ENCODE assay signal across 26 mouse cellular contexts in genomic region chr3:32968671-32969425, GRCm38 (mm10).
DNase-seq lines count a peak whose midpoint lies in the region; ATAC-seq and TF ChIP-seq lines count a peak whose summit lies in the region.
"Had no signal": no experiment of that assay in that cellular context is flagged by ENCODE, and none has a peak within 500 bp of the region (broad histone marks: within the 10 kb centered on the region; RNA-seq: fewer than 3 reads in every experiment).

No protein-coding gene starts in this region.

- H3K4me3 ChIP-seq in hindbrain, embryonic 15.5 days, result no peak overlapping the region
- no peak overlapping the region for H3K4me3 ChIP-seq in hindbrain, embryonic 10.5 days
- H3K4me3 ChIP-seq in CH12.LX (replicated peaks in 1 of 3; ENCODE audit: low read depth in 2 of 3, low read length in 2 of 3, poor library complexity in 1 of 3), result no peak overlapping the region
- H3K4me3 ChIP-seq in ES-E14 (ENCODE audit: insufficient read depth in 1 of 2, low read depth in 1 of 2, low read length in 2 of 2, poor library complexity in 1 of 2, severe bottlenecking in 1 of 2), result no peak overlapping the region
- H3K4me3 ChIP-seq: embryonic facial prominence, embryonic 10.5 days; heart, embryonic 13.5 days; limb, embryonic 13.5 days; liver, embryonic 12.5 days; stomach, embryonic 15.5 days had no signal

- no peaks in the 10 kb centered on the region for H3K36me3 ChIP-seq in hindbrain, embryonic 15.5 days
- no peaks in the 10 kb centered on the region for H3K36me3 ChIP-seq in hindbrain, embryonic 10.5 days
- H3K36me3 ChIP-seq in CH12.LX (replicated peaks in 1 of 2; ENCODE audit: control insufficient read depth in 1 of 2, insufficient read depth in 1 of 2, low read length in 1 of 2), result no peaks in the 10 kb centered on the region
- no peaks in the 10 kb centered on the region for H3K36me3 ChIP-seq in ES-E14 (ENCODE audit: control insufficient read depth, insufficient read depth, low read length, poor library complexity, severe bottlenecking)
- H3K36me3 ChIP-seq: embryonic facial prominence, embryonic 10.5 days; heart, embryonic 13.5 days; limb, embryonic 13.5 days; liver, embryonic 12.5 days; stomach, embryonic 15.5 days had no signal

- TF ChIP-seq POLR2A in CH12.LX (IDR thresholded peaks at IDR 0.05; ENCODE audit: low read depth, low read length), result no peak

- no peaks in the 10 kb centered on the region for H3K27me3 ChIP-seq in hindbrain, embryonic 15.5 days
- H3K27me3 ChIP-seq in hindbrain, embryonic 10.5 days (ENCODE audit: insufficient read depth, poor library complexity, severe bottlenecking), result no peaks in the 10 kb centered on the region
- H3K27me3 ChIP-seq in CH12.LX (replicated peaks), result no peaks in the 10 kb centered on the region
- H3K27me3 ChIP-seq: heart, embryonic 13.5 days; limb, embryonic 13.5 days; liver, embryonic 12.5 days; stomach, embryonic 15.5 days had no signal

- intact Hi-C loops in left cerebral cortex, postnatal 10 days (cut with DNase I), result no loop called here

- 0 out of 2 replicates have a peak overlapping the region, but pooled peaks have one; percentile 20 for H3K27ac ChIP-seq in hindbrain, embryonic 15.5 days (replicated peaks)
- no peak overlapping the region for H3K27ac ChIP-seq in hindbrain, embryonic 10.5 days
- H3K27ac ChIP-seq in CH12.LX (ENCODE audit: insufficient read depth, low read depth), result no peak overlapping the region
- H3K27ac ChIP-seq in ES-E14 (ENCODE audit: insufficient read depth, low read depth, low read length, poor library complexity, severe bottlenecking), result no peak overlapping the region
- H3K27ac ChIP-seq: embryonic facial prominence, embryonic 10.5 days; heart, embryonic 13.5 days; limb, embryonic 13.5 days; liver, embryonic 12.5 days; stomach, embryonic 15.5 days had no signal

- no peak for TF ChIP-seq RAD21 in CH12.LX (IDR thresholded peaks at IDR 0.05; ENCODE audit: low read depth, low read length)

- dilution Hi-C loops in CH12.LX (cut with MboI; ENCODE audit: extremely low pct_ligation_motif_present, extremely low pct_unique_long_range_greater_than_20kb, low sequenced_read_pairs), result no loop called here

- no peaks in the 10 kb centered on the region for H3K9me3 ChIP-seq in hindbrain, embryonic 15.5 days
- H3K9me3 ChIP-seq in hindbrain, embryonic 10.5 days, result no peaks in the 10 kb centered on the region
- no peaks in the 10 kb centered on the region for H3K9me3 ChIP-seq in CH12.LX (replicated peaks; ENCODE audit: low read length)
- no peaks in the 10 kb centered on the region for H3K9me3 ChIP-seq in ES-E14 (ENCODE audit: control insufficient read depth, insufficient read depth, low read depth, low read length)
- H3K9me3 ChIP-seq: embryonic facial prominence, embryonic 10.5 days; liver, embryonic 12.5 days; stomach, embryonic 15.5 days had no signal

- DNase-seq in hindbrain, embryonic 10.5 days (ENCODE audit: low spot score), result no peak
- no peak for DNase-seq in CH12.LX (ENCODE audit: extremely low read depth)
- DNase-seq in ES-E14 (ENCODE audit: low read depth, low spot score), result no peak
- peak; percentile 28 to 42 for DNase-seq in layer of hippocampus, adult 8-10 months (ENCODE audit: low spot score in 2 of 2)
- no peak for DNase-seq in adrenal gland, adult 18-20 months (ENCODE audit: low spot score in 2 of 2)
- no peak for DNase-seq in left cerebral cortex, postnatal 10 days (ENCODE audit: extremely low spot score in 1 of 2, low spot score in 2 of 2)
- DNase-seq: adrenal gland, postnatal 14 days; cerebellum, adult 11 months; cerebellum, postnatal 10 days; gastrocnemius, postnatal 14 days; heart, adult 18-20 months; heart, postnatal 14 days; kidney, adult 18-20 months; kidney, postnatal 10 days; lung, adult 18-20 months; lung, postnatal 10 days; right cerebral cortex, adult 18-20 months; thymus, postnatal 25 days had no signal

- 89% methylated on average over 1 of the region's 1 CpGs for WGBS in hindbrain, embryonic 15.5 days
- 76% methylated on average over 1 of the region's 1 CpGs for WGBS in hindbrain, embryonic 10.5 days

- no peak for TF ChIP-seq CTCF in CH12.LX (conservative IDR thresholded peaks at IDR 0.05 in 1 of 2, IDR thresholded peaks at IDR 0.05 in 1 of 2; ENCODE audit: low read depth in 2 of 2, low read length in 2 of 2)

- no peaks in the 10 kb centered on the region for H3K4me1 ChIP-seq in hindbrain, embryonic 15.5 days (replicated peaks)
- H3K4me1 ChIP-seq in hindbrain, embryonic 10.5 days (replicated peaks), result no peaks in the 10 kb centered on the region
- H3K4me1 ChIP-seq in CH12.LX (ENCODE audit: control insufficient read depth in 1 of 2, insufficient read depth in 2 of 2), result no peaks in the 10 kb centered on the region; a peak in 1 of 4 replicates
- no peaks in the 10 kb centered on the region for H3K4me1 ChIP-seq in ES-E14 (ENCODE audit: control insufficient read depth in 2 of 2, insufficient read depth in 2 of 2, low read length in 2 of 2, poor library complexity in 1 of 2)
- H3K4me1 ChIP-seq: embryonic facial prominence, embryonic 10.5 days; heart, embryonic 13.5 days; limb, embryonic 13.5 days; liver, embryonic 12.5 days; stomach, embryonic 15.5 days had no signal

- no peak for TF ChIP-seq EP300 in CH12.LX (IDR thresholded peaks at IDR 0.05; ENCODE audit: low read length)

- no peak overlapping the region for H3K9ac ChIP-seq in hindbrain, embryonic 15.5 days
- H3K9ac ChIP-seq in CH12.LX (ENCODE audit: insufficient read depth, low read depth) (no peak overlapping the region), ES-E14 (ENCODE audit: insufficient read depth, low read depth, low read length, poor library complexity, severe bottlenecking) (no peak overlapping the region)
- H3K9ac ChIP-seq: heart, embryonic 13.5 days; limb, embryonic 13.5 days; liver, embryonic 12.5 days; stomach, embryonic 15.5 days had no signal

- no peak overlapping the region for H3K4me2 ChIP-seq in hindbrain, embryonic 15.5 days
- no peak overlapping the region for H3K4me2 ChIP-seq in CH12.LX (ENCODE audit: insufficient read depth, low read depth, poor library complexity, severe bottlenecking)
- H3K4me2 ChIP-seq: heart, embryonic 13.5 days; limb, embryonic 13.5 days; liver, embryonic 12.5 days; midbrain, embryonic 11.5 days; stomach, embryonic 15.5 days had no signal

- in situ Hi-C loops in CH12.LX (cut with MboI; ENCODE audit: low pct_ligation_motif_present, low pct_unique_long_range_greater_than_20kb, low sequenced_read_pairs), result no loop called here
- in situ Hi-C loops in ES-E14 (cut with MboI; ENCODE audit: low sequenced_read_pairs in 2 of 2, unreplicated experiment in 2 of 2), result loop anchor here in 1 of 2 experiments (25.0 kb wide), 1 partner anchor 818 kb away; the partner anchor contains the start of gene Ttc14

- ATAC-seq in hindbrain, embryonic 15.5 days (ENCODE audit: low FRiP score, low read depth), result peak; percentile 31; the same call in 1 of the 2 replicates
- ATAC-seq in megakaryocyte progenitor cell, adult 5-6 weeks (replicated peaks; ENCODE audit: poor library complexity), result no peak
- ATAC-seq: liver, embryonic 12.5 days had no signal

- H3K79me2 ChIP-seq in CH12.LX (replicated peaks; ENCODE audit: control insufficient read depth, extremely low read depth, insufficient read depth, poor library complexity, severe bottlenecking), result no peaks in the 10 kb centered on the region

TF ChIP-seq in CH12.LX, 34 proteins besides CTCF, POLR2A, EP300 and RAD21:
- TF ChIP-seq GABPA (IDR thresholded peaks at IDR 0.05; ENCODE audit: insufficient replicate concordance, low read depth, low read length) (no peak), MAFK (IDR thresholded peaks at IDR 0.05; ENCODE audit: insufficient replicate concordance, low read length) (peak; percentile 58; the same call in 1 of the 2 replicates)
TF ChIP-seq in CH12.LX: peak in this region for 1.

TF ChIP-seq in ES-E14, 5 proteins besides CTCF, POLR2A, EP300 and RAD21:
- TF ChIP-seq MAFK (IDR thresholded peaks at IDR 0.05; ENCODE audit: insufficient read depth, low read depth, low read length) (peak; percentile 55; the same call in 1 of the 2 replicates), CHD2 (IDR thresholded peaks at IDR 0.05; ENCODE audit: low read depth, low read length) (no peak)

Comparison
In these comparisons a context has a peak if more than half of its experiments do, and no peak if none do; other contexts are left out.
1. DNase-seq: peak in layer of hippocampus, adult 8-10 months (2 of 2); none in hindbrain, embryonic 10.5 days (single experiment), CH12.LX (single experiment), ES-E14 (single experiment), adrenal gland, adult 18-20 months (0 of 2) and left cerebral cortex, postnatal 10 days (0 of 2).